Comparison of ENCODE assay signal across 1 mouse cellular context in the genomic region with DNA sequence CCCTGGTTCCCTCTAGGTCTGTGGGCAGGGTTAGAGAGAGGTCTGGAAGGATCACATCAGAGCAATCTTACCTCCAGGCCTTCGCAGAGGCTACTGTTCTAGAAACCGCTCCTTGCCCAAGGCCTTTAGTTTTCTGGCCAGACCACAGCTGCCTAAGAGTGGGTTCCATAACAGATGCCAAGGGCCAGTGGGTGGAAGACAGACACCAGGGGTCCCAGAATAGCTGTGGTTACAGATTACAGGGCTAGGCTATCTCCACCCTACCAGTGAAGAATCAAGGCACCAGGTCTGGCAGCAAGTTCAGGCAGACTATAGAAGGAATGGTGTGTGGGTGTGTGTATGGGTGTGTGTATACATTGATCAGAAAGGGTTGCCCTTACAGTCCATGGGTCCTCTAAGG.
A peak's percentile ranks its signal among the peaks of the same experiment; 100 is the strongest.
TF ChIP-seq lines count a peak whose summit lies in the region.

No protein-coding gene starts in this region.

TF ChIP-seq in myocyte, 11 proteins besides CTCF, POLR2A, EP300 and RAD21:
- no peak for TF ChIP-seq MAX (IDR thresholded peaks at IDR 0.05; ENCODE audit: low read depth)
- peak in 1 of 3 experiments; percentile 48 for TF ChIP-seq MYOG (IDR thresholded peaks at IDR 0.05; ENCODE audit: control insufficient read depth in 1 of 3, insufficient read depth in 1 of 3, insufficient read length in 2 of 3, low read depth in 2 of 3)
- peak; percentile 30 for TF ChIP-seq TCF12 (IDR thresholded peaks at IDR 0.05; ENCODE audit: insufficient read depth, poor library complexity, severe bottlenecking)
- no peak for TF ChIP-seq REST (IDR thresholded peaks at IDR 0.05; ENCODE audit: insufficient read depth, insufficient read length)
- TF ChIP-seq E2F4 (IDR thresholded peaks at IDR 0.05; ENCODE audit: insufficient read depth) = no peak
- no peak for TF ChIP-seq CEBPB (IDR thresholded peaks at IDR 0.05; ENCODE audit: insufficient read depth, poor library complexity, severe bottlenecking)
- no peak for TF ChIP-seq TCF3 (IDR thresholded peaks at IDR 0.05; ENCODE audit: insufficient read length, low read depth)
- TF ChIP-seq POLR2AphosphoS2 (IDR thresholded peaks at IDR 0.05; ENCODE audit: insufficient read length, low read depth) = no peak
- no peak for TF ChIP-seq USF1 (IDR thresholded peaks at IDR 0.05; ENCODE audit: low read depth)
- no peak for TF ChIP-seq SRF (IDR thresholded peaks at IDR 0.05; ENCODE audit: control insufficient read depth, insufficient read length, low read depth)
- peak in 1 of 3 experiments; percentile 65 for TF ChIP-seq MYOD1 (IDR thresholded peaks at IDR 0.05; ENCODE audit: control insufficient read depth in 1 of 3, insufficient read length in 2 of 3, low read depth in 2 of 3)
